Mouse (Mus musculus) CD4-positive, CD25-positive, alpha-beta regulatory T cell, adult 9 weeks (primary cell): ENCODE measurements around the gene Olfr1393. TPM values are rescaled to one million over a fixed set of nuclear protein-coding genes. Genes with fewer than 3 reads are reported as not detected.

Source experiments
- polyA plus RNA-seq: library from polyadenylated mRNA; unstranded; fragments of 100-300 nt; shearing (Covaris generic); gene quantifications from one replicate; pipeline ENCODE4 v1.2.1, GENCODE M21; 2017

The Olfr1393 gene
- not detected for polyA plus RNA-seq

GRCm38 (mm10) chr11:49278222-49278621 is at the start of gene Olfr1393:
TSS of gene Olfr1393 (plus strand) at chr11:49278304.

GRCm38 (mm10) chr11:49243727-49244594 is 34.1 kb upstream of the Olfr1393 start, which contains the start of gene Mgat1:
TSS of gene Mgat1 (plus strand) at chr11:49244191.

GRCm38 (mm10) chr11:49284982-49285381 is 6.9 kb downstream of the Olfr1393 start, which contains the start of gene Olfr1392:
TSS of gene Olfr1392 (plus strand) at chr11:49285282.

GRCm38 (mm10) chr11:49304441-49304840 is 26.3 kb downstream of the Olfr1393 start, which contains the start of gene Olfr10:
TSS of gene Olfr10 (plus strand) at chr11:49304741.

GRCm38 (mm10) chr11:49322442-49322841 is 44.3 kb downstream of the Olfr1393 start, which contains the start of gene Olfr1391:
TSS of gene Olfr1391 (plus strand) at chr11:49322742.

Other genes starting within 250 kb of the Olfr1393 start
- 161 TPM for gene 9930111J21Rik2, start 227.1 kb upstream of the Olfr1393 start, polyA plus RNA-seq
- 361 TPM for gene Tgtp2, start 214.1 kb upstream of the Olfr1393 start, polyA plus RNA-seq
- gene Ifi47, start 201.7 kb upstream of the Olfr1393 start, polyA plus RNA-seq = 537 TPM
- gene Olfr1396, start 163.4 kb upstream of the Olfr1393 start, polyA plus RNA-seq = not detected
- gene Olfr1395, start 136.0 kb upstream of the Olfr1393 start, polyA plus RNA-seq = not detected
- gene Olfr1394, start 123.9 kb upstream of the Olfr1393 start, polyA plus RNA-seq = not detected
- gene Btnl9, start 91.1 kb upstream of the Olfr1393 start, polyA plus RNA-seq = not detected
- gene Zfp62, start 75.0 kb upstream of the Olfr1393 start, polyA plus RNA-seq = 82.0 TPM
- gene Mgat1, start 34.1 kb upstream of the Olfr1393 start, polyA plus RNA-seq = 117 TPM
- gene Olfr1392, start 7.0 kb downstream of the Olfr1393 start, polyA plus RNA-seq = not detected
- gene Olfr10, start 26.4 kb downstream of the Olfr1393 start, polyA plus RNA-seq = not detected
- not detected for gene Olfr1391, start 44.4 kb downstream of the Olfr1393 start, polyA plus RNA-seq
- gene Olfr1390, start 56.9 kb downstream of the Olfr1393 start, polyA plus RNA-seq = not detected
- gene Olfr1389, start 144.8 kb downstream of the Olfr1393 start, polyA plus RNA-seq = not detected
- gene Olfr1388, start 158.3 kb downstream of the Olfr1393 start, polyA plus RNA-seq = not detected
- gene Olfr1387, start 177.0 kb downstream of the Olfr1393 start, polyA plus RNA-seq = not detected
- gene Olfr1386, start 186.7 kb downstream of the Olfr1393 start, polyA plus RNA-seq = not detected
- not detected for gene Olfr1385, start 210.8 kb downstream of the Olfr1393 start, polyA plus RNA-seq
- gene Olfr1384, start 228.4 kb downstream of the Olfr1393 start, polyA plus RNA-seq = not detected
- not detected for gene Olfr1383, start 241.3 kb downstream of the Olfr1393 start, polyA plus RNA-seq
- gene Olfr1382, start 249.9 kb downstream of the Olfr1393 start, polyA plus RNA-seq = not detected